Mouse (Mus musculus): ENCODE results near the gene AI182371.

- TF ChIP-seq CTCF (IDR thresholded peaks at IDR 0.05; ENCODE audit: low read depth, low read length) (no peak), POLR2A (IDR thresholded peaks at IDR 0.05; ENCODE audit: extremely low read depth, insufficient read depth, low read length) (no peak)
Observed at GRCm38 (mm10) chr2:35060256-35060655, 41.1 kb downstream of the AI182371 start.
